Mouse (Mus musculus) liver, embryonic 13.5 days (tissue): ENCODE data around the gene Anxa4. TPM values are rescaled to one million over a fixed set of nuclear protein-coding genes. Genes with fewer than 3 reads are reported as not detected.

Source experiments
- ATAC-seq: fragments of 200-750 bp; cut with Nextera tagmentation; 2 replicates; pipeline ENCODE4 v1.8.0; 2017; ENCODE audit warnings: low read depth, mild to moderate bottlenecking, moderate number of reproducible peaks, moderate library complexity
- DNase-seq: peaks from one replicate; pipeline ENCODE4 v3.0.0; 2022
- H3K27ac ChIP-seq: fragments of 300-500 bp; sonication (generic); 2 replicates; pipeline ENCODE4 v1.5.1; 2015; ENCODE audit warnings: moderate library complexity, mild to moderate bottlenecking, inconsistent platforms
- H3K27me3 ChIP-seq: fragments of 300-500 bp; sonication (generic); 2 replicates; pipeline ENCODE4 v1.6.1; 2015; ENCODE audit warnings: mild to moderate bottlenecking, inconsistent platforms
- H3K36me3 ChIP-seq: fragments of 300-500 bp; sonication (generic); 2 replicates; pipeline ENCODE4 v1.6.1; 2015; ENCODE audit warnings: mild to moderate bottlenecking, inconsistent platforms
- H3K4me1 ChIP-seq: fragments of 300-500 bp; sonication (generic); replicated peaks from 2 replicates; pipeline ENCODE4 v1.6.1; 2015; ENCODE audit warnings: inconsistent platforms
- H3K4me2 ChIP-seq: fragments of 300-500 bp; sonication (generic); 2 replicates; pipeline ENCODE4 v1.6.1; 2015; ENCODE audit warnings: inconsistent platforms, mild to moderate bottlenecking, moderate library complexity
- H3K4me3 ChIP-seq: fragments of 300-500 bp; sonication (generic); replicated peaks from 2 replicates; pipeline ENCODE4 v1.5.1; 2015; ENCODE audit warnings: mild to moderate bottlenecking, inconsistent platforms
- H3K9ac ChIP-seq: fragments of 300-500 bp; sonication (generic); 2 replicates; pipeline ENCODE4 v1.6.1; 2015; ENCODE audit warnings: mild to moderate bottlenecking, inconsistent platforms
- H3K9me3 ChIP-seq: fragments of 300-500 bp; sonication (generic); replicated peaks from 2 replicates; pipeline ENCODE4 v1.6.1; 2016; ENCODE audit warnings: inconsistent platforms
- WGBS: fragments of 180-500 bp; shearing (Covaris S2); methylation state at CpG from one replicate; pipeline ENCODE4 v1.1.7; 2015; ENCODE audit not compliant: insufficient replicate concordance; 5-methylcytosine and 5-hydroxymethylcytosine counted together
- polyA plus RNA-seq: library from polyadenylated mRNA; unstranded; fragments of >200 nt; fragmentation: Nextera tagmentation; extraction: Ambion mirVana; gene quantifications from 2 replicates; pipeline ENCODE4 v1.2.1, GENCODE M21; 2015

Gene Anxa4
- polyA plus RNA-seq, 1 experiment from 2014 or later: 28.1 TPM

- H3K4me3 ChIP-seq: no peak overlapping the region
- H3K27ac ChIP-seq: no peak overlapping the region
- no peaks in the 10 kb centered on the region for H3K36me3 ChIP-seq
- ATAC-seq (no peak), DNase-seq (no peak)
- H3K4me2 ChIP-seq: no peak overlapping the region
- WGBS: 53% methylated on average over 4 of the region's 4 CpGs
- H3K4me1 ChIP-seq: peaks cover 20% of the 10 kb centered on the region
- no peak overlapping the region for H3K9ac ChIP-seq
- H3K27me3 ChIP-seq: peaks cover 51% of the 10 kb centered on the region
- no peaks in the 10 kb centered on the region for H3K9me3 ChIP-seq
Measured at GRCm38 (mm10) chr6:86797455-86797854, 4.1 kb upstream of the Anxa4 start.

GRCm38 (mm10) chr6:86793957-86794356 is 573 bp upstream of the Anxa4 start:
- Histone ChIP-seq H3K36me3 (no peaks in the 10 kb centered on the region), H3K9ac (no peak overlapping the region), H3K4me3 (peak overlapping the region; percentile 66), H3K27me3 (peaks cover 67% of the 10 kb centered on the region), H3K4me2 (peak overlapping the region; percentile 83), H3K9me3 (no peaks in the 10 kb centered on the region), H3K27ac (no peak overlapping the region), H3K4me1 (peaks cover 18% of the 10 kb centered on the region)
- no peak for ATAC-seq
- no peak for DNase-seq
- 49% methylated on average over 5 of the region's 5 CpGs for WGBS

- Histone ChIP-seq H3K4me2 (no peak overlapping the region), H3K9ac (no peak overlapping the region), H3K4me1 (peaks cover 18% of the 10 kb centered on the region), H3K4me3 (no peak overlapping the region), H3K36me3 (no peaks in the 10 kb centered on the region), H3K9me3 (no peaks in the 10 kb centered on the region), H3K27ac (no peak overlapping the region), H3K27me3 (peaks cover 41% of the 10 kb centered on the region)
- 69% methylated on average over 10 of the region's 10 CpGs for WGBS
- no peak for ATAC-seq
- no peak for DNase-seq
Measured at GRCm38 (mm10) chr6:86790351-86790943, 2.9 kb downstream of the Anxa4 start.

GRCm38 (mm10) chr6:86788242-86788641 is 5.1 kb downstream of the Anxa4 start:
- no peak overlapping the region for H3K27ac ChIP-seq
- no peak overlapping the region for H3K4me2 ChIP-seq
- H3K27me3 ChIP-seq: peaks cover 27% of the 10 kb centered on the region
- DNase-seq: no peak
- 73% methylated on average over 4 of the region's 4 CpGs for WGBS
- H3K9me3 ChIP-seq: no peaks in the 10 kb centered on the region
- no peak overlapping the region for H3K4me3 ChIP-seq
- H3K9ac ChIP-seq: no peak overlapping the region
- no peaks in the 10 kb centered on the region for H3K36me3 ChIP-seq
- no peak for ATAC-seq
- peaks cover 10% of the 10 kb centered on the region for H3K4me1 ChIP-seq

GRCm38 (mm10) chr6:86786545-86786944 is 6.8 kb downstream of the Anxa4 start:
- WGBS: 82% methylated on average over 3 of the region's 3 CpGs
- ATAC-seq: no peak
- H3K4me3 ChIP-seq: no peak overlapping the region
- H3K36me3 ChIP-seq: no peaks in the 10 kb centered on the region
- H3K4me1 ChIP-seq: peaks cover 1% of the 10 kb centered on the region; the same call in 1 of the 2 replicates
- H3K27me3 ChIP-seq: peaks cover 10% of the 10 kb centered on the region
- H3K9me3 ChIP-seq: no peaks in the 10 kb centered on the region
- H3K27ac ChIP-seq: no peak overlapping the region
- no peak for DNase-seq
- no peak overlapping the region for H3K9ac ChIP-seq
- H3K4me2 ChIP-seq: no peak overlapping the region

GRCm38 (mm10) chr6:86784739-86785138 is 8.6 kb downstream of the Anxa4 start:
- no peak overlapping the region for H3K27ac ChIP-seq
- H3K4me3 ChIP-seq: no peak overlapping the region
- 71% methylated on average over 3 of the region's 3 CpGs for WGBS
- H3K27me3 ChIP-seq: no peaks in the 10 kb centered on the region
- DNase-seq (no peak), ATAC-seq (no peak)
- no peaks in the 10 kb centered on the region for H3K36me3 ChIP-seq
- no peak overlapping the region for H3K4me2 ChIP-seq
- H3K4me1 ChIP-seq: peaks cover 5% of the 10 kb centered on the region; the same call in 1 of the 2 replicates
- H3K9me3 ChIP-seq: no peaks in the 10 kb centered on the region
- no peak overlapping the region for H3K9ac ChIP-seq

- peaks cover 5% of the 10 kb centered on the region; the same call in 1 of the 2 replicates for H3K4me1 ChIP-seq
- H3K9ac ChIP-seq: no peak overlapping the region
- no peaks in the 10 kb centered on the region for H3K9me3 ChIP-seq
- DNase-seq (no peak), ATAC-seq (0 out of 2 replicates have a peak, but pooled peaks have one; percentile 45)
- no peak overlapping the region for H3K4me3 ChIP-seq
- WGBS: 70% methylated on average over 2 of the region's 3 CpGs
- H3K27ac ChIP-seq: no peak overlapping the region
- H3K36me3 ChIP-seq: no peaks in the 10 kb centered on the region
- no peak overlapping the region for H3K4me2 ChIP-seq
- no peaks in the 10 kb centered on the region for H3K27me3 ChIP-seq
Measured at GRCm38 (mm10) chr6:86782342-86782741, 11.0 kb downstream of the Anxa4 start.

- 42% methylated on average over 2 of the region's 2 CpGs for WGBS
- Histone ChIP-seq H3K36me3 (no peaks in the 10 kb centered on the region), H3K27me3 (no peaks in the 10 kb centered on the region), H3K9ac (no peak overlapping the region), H3K4me3 (no peak overlapping the region), H3K4me1 (peaks cover 5% of the 10 kb centered on the region; the same call in 1 of the 2 replicates), H3K9me3 (no peaks in the 10 kb centered on the region), H3K27ac (0 out of 2 replicates have a peak overlapping the region, but pooled peaks have one; percentile 5), H3K4me2 (no peak overlapping the region)
- ATAC-seq (no peak), DNase-seq (no peak)
Measured at GRCm38 (mm10) chr6:86781361-86781957, 11.9 kb downstream of the Anxa4 start.

GRCm38 (mm10) chr6:86778910-86779594 is 14.3 kb downstream of the Anxa4 start:
- H3K9ac ChIP-seq: no peak overlapping the region
- no peaks in the 10 kb centered on the region for H3K9me3 ChIP-seq
- H3K27me3 ChIP-seq: no peaks in the 10 kb centered on the region
- no peak for DNase-seq
- H3K27ac ChIP-seq: no peak overlapping the region
- no peak for ATAC-seq
- H3K4me1 ChIP-seq: peaks cover 5% of the 10 kb centered on the region; the same call in 1 of the 2 replicates
- no peak overlapping the region for H3K4me3 ChIP-seq
- no peak overlapping the region for H3K4me2 ChIP-seq
- no peaks in the 10 kb centered on the region for H3K36me3 ChIP-seq
- 68% methylated on average over 10 of the region's 10 CpGs for WGBS

- Histone ChIP-seq H3K27me3 (no peaks in the 10 kb centered on the region), H3K9me3 (no peaks in the 10 kb centered on the region), H3K4me3 (no peak overlapping the region), H3K27ac (no peak overlapping the region), H3K36me3 (no peaks in the 10 kb centered on the region), H3K4me1 (peaks cover 5% of the 10 kb centered on the region; the same call in 1 of the 2 replicates), H3K9ac (no peak overlapping the region), H3K4me2 (no peak overlapping the region)
- ATAC-seq: no peak
- WGBS: 35% methylated on average over 3 of the region's 3 CpGs
- no peak for DNase-seq
Measured at GRCm38 (mm10) chr6:86777181-86777580, 16.2 kb downstream of the Anxa4 start.

GRCm38 (mm10) chr6:86776706-86777071 is 16.7 kb downstream of the Anxa4 start:
- H3K4me1 ChIP-seq: peaks cover 5% of the 10 kb centered on the region; the same call in 1 of the 2 replicates
- 58% methylated on average over 4 of the region's 4 CpGs for WGBS
- no peaks in the 10 kb centered on the region for H3K36me3 ChIP-seq
- no peak overlapping the region for H3K4me3 ChIP-seq
- no peak overlapping the region for H3K9ac ChIP-seq
- H3K9me3 ChIP-seq: no peaks in the 10 kb centered on the region
- ATAC-seq (no peak), DNase-seq (no peak)
- H3K4me2 ChIP-seq: no peak overlapping the region
- H3K27ac ChIP-seq: no peak overlapping the region
- no peaks in the 10 kb centered on the region for H3K27me3 ChIP-seq
